Mouse (Mus musculus): ENCODE measurements around the gene Atpif1. TPM values are rescaled to one million over a fixed set of nuclear protein-coding genes. Genes with fewer than 3 reads are reported as not detected.

Gene Atpif1
- polyA plus RNA-seq, 1 experiment from 2014 or later, result 1,313 TPM

- H3K4me1 ChIP-seq, result no peaks in the 10 kb centered on the region
- no peak overlapping the region for H3K27ac ChIP-seq
- H3K9me3 ChIP-seq, result no peaks in the 10 kb centered on the region
- no peak overlapping the region for H3K4me3 ChIP-seq
- 51% methylated on average over 8 of the region's 8 CpGs for WGBS
- no peak overlapping the region for H3K4me2 ChIP-seq (replicated peaks)
- no peaks in the 10 kb centered on the region for H3K27me3 ChIP-seq (replicated peaks)
- no peak overlapping the region for H3K9ac ChIP-seq
- peaks cover 93% of the 10 kb centered on the region for H3K36me3 ChIP-seq
- no peak for ATAC-seq (ENCODE audit: low FRiP score, low read depth)
Observed at GRCm38 (mm10) chr4:132545851-132546250, 12.4 kb upstream of the Atpif1 start.

DNA sequence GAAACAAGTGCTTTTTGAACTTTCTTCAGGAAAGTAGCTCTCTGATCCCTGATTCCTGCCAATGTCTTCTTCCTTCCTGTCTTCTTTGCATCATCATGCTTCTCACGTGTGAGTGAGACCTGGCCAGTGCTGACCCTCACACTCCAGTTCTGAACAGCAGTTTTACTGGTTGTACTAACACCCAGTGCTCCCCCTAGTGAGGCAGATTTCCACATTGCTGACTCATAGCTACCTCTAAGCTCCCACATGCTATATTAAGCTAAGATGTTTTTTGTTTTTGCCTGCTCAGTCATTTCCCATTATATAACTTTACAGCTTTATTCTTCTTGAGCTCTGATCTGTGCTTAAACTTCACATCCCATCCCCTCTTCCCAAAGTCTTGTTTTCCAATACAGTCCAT lies 9.3 kb upstream of the Atpif1 start:
- Histone ChIP-seq H3K27ac (no peak overlapping the region), H3K9me3 (no peaks in the 10 kb centered on the region), H3K27me3 (replicated peaks) (no peaks in the 10 kb centered on the region), H3K36me3 (peaks cover 79% of the 10 kb centered on the region), H3K4me3 (no peak overlapping the region), H3K4me2 (replicated peaks) (no peak overlapping the region), H3K9ac (no peak overlapping the region), H3K4me1 (no peaks in the 10 kb centered on the region)
- WGBS, result 58% methylated on average over 1 of the region's 1 CpGs
- ATAC-seq (ENCODE audit: low FRiP score, low read depth), result no peak

DNA sequence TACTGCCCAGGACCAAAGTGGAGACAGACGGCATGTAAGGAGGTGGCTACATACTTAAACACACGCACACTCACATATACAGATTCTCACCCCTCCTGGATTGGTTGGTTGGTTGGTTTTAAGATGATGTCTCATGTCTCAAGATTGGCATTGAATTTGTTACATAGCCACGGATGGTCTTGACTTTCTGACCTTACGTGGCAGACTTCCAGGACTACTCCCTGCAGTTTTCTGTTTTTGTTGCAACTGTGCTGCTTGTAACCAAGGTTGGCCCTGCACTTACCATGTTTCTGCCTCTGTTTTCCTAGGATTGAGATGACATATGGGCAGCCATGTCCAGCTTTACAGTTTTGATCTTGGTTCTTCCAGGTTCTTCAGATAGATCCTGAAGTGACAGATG lies 8.0 kb upstream of the Atpif1 start:
- H3K4me2 ChIP-seq (replicated peaks), result no peak overlapping the region
- no peaks in the 10 kb centered on the region for H3K27me3 ChIP-seq (replicated peaks)
- no peak overlapping the region for H3K9ac ChIP-seq
- ATAC-seq (ENCODE audit: low FRiP score, low read depth), result no peak
- H3K4me1 ChIP-seq, result peaks cover 11% of the 10 kb centered on the region
- peaks cover 65% of the 10 kb centered on the region for H3K36me3 ChIP-seq
- no peak overlapping the region for H3K27ac ChIP-seq
- 96% methylated on average over 4 of the region's 4 CpGs for WGBS
- H3K9me3 ChIP-seq, result no peaks in the 10 kb centered on the region
- no peak overlapping the region for H3K4me3 ChIP-seq

DNA sequence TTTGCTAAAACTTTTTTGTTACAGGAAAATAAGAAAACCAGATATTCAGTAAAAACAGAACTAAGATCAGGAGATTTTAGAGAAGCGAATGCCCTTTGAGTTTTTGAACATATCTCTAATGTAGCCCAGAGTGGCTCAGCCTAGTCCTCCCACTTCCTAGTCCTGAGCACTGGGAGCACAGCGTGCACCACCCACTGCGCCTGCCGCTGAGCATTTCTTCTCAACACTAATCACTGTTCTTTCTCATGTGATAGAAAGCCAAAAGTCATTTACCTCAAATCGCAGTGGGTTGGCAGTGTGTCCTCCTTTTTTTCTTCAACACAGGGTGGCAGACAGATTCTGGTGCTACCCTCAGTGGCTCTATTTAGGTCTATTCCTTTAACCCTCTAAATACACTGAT lies 6.0 kb upstream of the Atpif1 start:
- H3K4me2 ChIP-seq (replicated peaks), result no peak overlapping the region
- no peak overlapping the region for H3K4me3 ChIP-seq
- peaks cover 16% of the 10 kb centered on the region for H3K4me1 ChIP-seq
- WGBS, result 96% methylated on average over 5 of the region's 5 CpGs
- peaks cover 48% of the 10 kb centered on the region for H3K36me3 ChIP-seq
- ATAC-seq (ENCODE audit: low FRiP score, low read depth), result no peak
- H3K9ac ChIP-seq, result no peak overlapping the region
- no peaks in the 10 kb centered on the region for H3K9me3 ChIP-seq
- no peaks in the 10 kb centered on the region for H3K27me3 ChIP-seq (replicated peaks)
- no peak overlapping the region for H3K27ac ChIP-seq

GRCm38 (mm10) chr4:132535406-132536121 lies 2.1 kb upstream of the Atpif1 start, which contains the start of gene Dnajc8:
Dnajc8 (plus strand) TSS chr4:132535550.
- H3K27ac ChIP-seq, result peak within 1 kb of the TSS; percentile 74; the same call in 1 of the 2 replicates
- peak; percentile 67; the same call in 1 of the 2 replicates for ATAC-seq (ENCODE audit: low FRiP score, low read depth)
- H3K9me3 ChIP-seq, result no peaks in the 10 kb centered on the region

GRCm38 (mm10) chr4:132532496-132532895 lies 963 bp downstream of the Atpif1 start:
- peak overlapping the region; percentile 90 for H3K4me2 ChIP-seq (replicated peaks)
- ATAC-seq (ENCODE audit: low FRiP score, low read depth), result peak; percentile 3; the same call in 1 of the 2 replicates
- H3K27me3 ChIP-seq (replicated peaks), result no peaks in the 10 kb centered on the region
- peak overlapping the region; percentile 92 for H3K9ac ChIP-seq
- peaks cover 35% of the 10 kb centered on the region for H3K4me1 ChIP-seq
- peaks cover 20% of the 10 kb centered on the region for H3K36me3 ChIP-seq
- 46% methylated on average over 5 of the region's 5 CpGs for WGBS
- no peak overlapping the region for H3K27ac ChIP-seq
- no peaks in the 10 kb centered on the region for H3K9me3 ChIP-seq
- peak overlapping the region; percentile 72 for H3K4me3 ChIP-seq

More at GRCm38 (mm10) chr4:132535406-132536121, 2.1 kb upstream of the Atpif1 start, which contains the start of gene Dnajc8:
- Histone ChIP-seq H3K4me1 (peaks cover 35% of the 10 kb centered on the region), H3K9ac (peak within 1 kb of the TSS; percentile 89), H3K4me3 (peak within 1 kb of the TSS; percentile 93), H3K36me3 (peaks cover 19% of the 10 kb centered on the region), H3K27me3 (replicated peaks) (no peaks in the 10 kb centered on the region), H3K4me2 (replicated peaks) (peak within 1 kb of the TSS; percentile 90)
- under 1% methylated on average over 60 of the region's 60 CpGs for WGBS

- 94% methylated on average over 20 of the region's 20 CpGs for WGBS
- Histone ChIP-seq H3K27ac (no peak overlapping the region), H3K36me3 (peaks cover 20% of the 10 kb centered on the region), H3K4me3 (no peak overlapping the region), H3K9me3 (no peaks in the 10 kb centered on the region), H3K27me3 (replicated peaks) (no peaks in the 10 kb centered on the region), H3K4me2 (replicated peaks) (no peak overlapping the region), H3K4me1 (peaks cover 19% of the 10 kb centered on the region), H3K9ac (no peak overlapping the region)
- ATAC-seq (ENCODE audit: low FRiP score, low read depth), result no peak
Observed at GRCm38 (mm10) chr4:132530033-132530804, 3.2 kb downstream of the Atpif1 start.

DNA sequence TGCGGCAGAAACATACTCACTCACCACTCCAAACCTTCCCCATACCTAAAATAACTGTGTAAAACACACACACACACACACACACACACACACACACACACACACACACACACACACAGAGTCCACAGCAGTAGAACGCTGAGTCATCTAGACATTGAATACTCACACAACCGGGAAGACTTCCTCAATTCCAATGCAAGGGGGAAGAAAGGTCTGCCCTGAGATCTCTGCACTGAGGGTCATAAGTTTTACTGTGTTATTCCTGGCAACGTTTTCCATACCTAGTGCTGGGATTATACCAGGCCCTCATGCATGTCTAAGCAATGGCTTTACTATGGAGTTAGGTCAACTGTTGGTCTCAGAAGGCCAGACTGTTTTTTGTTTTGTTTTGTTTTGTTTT lies 4.1 kb downstream of the Atpif1 start:
- Histone ChIP-seq H3K36me3 (peaks cover 20% of the 10 kb centered on the region), H3K9ac (no peak overlapping the region), H3K4me2 (replicated peaks) (no peak overlapping the region), H3K9me3 (no peaks in the 10 kb centered on the region), H3K27me3 (replicated peaks) (no peaks in the 10 kb centered on the region), H3K4me1 (peaks cover 19% of the 10 kb centered on the region), H3K27ac (no peak overlapping the region), H3K4me3 (no peak overlapping the region)
- WGBS, result 83% methylated on average over 4 of the region's 4 CpGs
- ATAC-seq (ENCODE audit: low FRiP score, low read depth), result no peak

DNA sequence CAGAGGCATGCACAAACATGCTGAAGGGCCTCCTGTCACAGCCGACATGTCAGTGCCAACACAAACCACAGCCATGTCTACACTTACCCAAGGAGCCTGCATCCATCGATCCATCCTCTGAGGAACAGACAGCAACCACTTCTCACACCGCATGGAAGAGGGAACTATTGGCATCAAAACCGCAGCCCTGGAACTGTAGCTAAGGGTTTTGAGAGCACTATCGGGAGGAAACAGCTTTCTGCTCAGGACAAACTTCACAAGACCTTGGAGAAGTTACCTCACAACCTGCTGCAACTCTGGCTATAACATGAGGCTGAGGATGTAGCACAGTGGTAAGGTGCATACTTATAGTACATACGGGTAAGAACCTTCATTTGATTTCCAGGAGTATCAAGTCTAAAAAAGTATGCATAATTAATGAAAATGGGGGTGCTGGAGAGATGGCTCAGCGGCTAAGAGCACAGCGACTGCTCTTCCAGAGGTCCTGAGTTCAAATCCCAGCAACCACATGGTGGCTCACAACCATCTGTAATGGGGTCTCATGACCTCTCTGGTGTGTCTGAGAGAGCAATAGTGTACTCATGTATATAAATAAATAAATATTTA lies 5.4 kb downstream of the Atpif1 start:
- Histone ChIP-seq H3K9ac (no peak overlapping the region), H3K4me2 (replicated peaks) (no peak overlapping the region), H3K9me3 (no peaks in the 10 kb centered on the region), H3K4me1 (peaks cover 13% of the 10 kb centered on the region), H3K27me3 (replicated peaks) (no peaks in the 10 kb centered on the region), H3K36me3 (peaks cover 20% of the 10 kb centered on the region), H3K4me3 (no peak overlapping the region), H3K27ac (no peak overlapping the region)
- ATAC-seq (ENCODE audit: low FRiP score, low read depth), result no peak
- WGBS, result 95% methylated on average over 8 of the region's 8 CpGs

- no peak overlapping the region for H3K27ac ChIP-seq
- H3K4me2 ChIP-seq (replicated peaks), result no peak overlapping the region
- no peaks in the 10 kb centered on the region for H3K9me3 ChIP-seq
- H3K9ac ChIP-seq, result no peak overlapping the region
- no peaks in the 10 kb centered on the region for H3K27me3 ChIP-seq (replicated peaks)
- H3K4me3 ChIP-seq, result no peak overlapping the region
- H3K4me1 ChIP-seq, result peaks cover 3% of the 10 kb centered on the region; the same call in 1 of the 2 replicates
- 53% methylated on average over 2 of the region's 2 CpGs for WGBS
- H3K36me3 ChIP-seq, result peaks cover 20% of the 10 kb centered on the region
- ATAC-seq (ENCODE audit: low FRiP score, low read depth), result no peak
Observed at GRCm38 (mm10) chr4:132526678-132527077, 6.8 kb downstream of the Atpif1 start.

GRCm38 (mm10) chr4:132524808-132525207 lies 8.7 kb downstream of the Atpif1 start:
- no peak for ATAC-seq (ENCODE audit: low FRiP score, low read depth)
- Histone ChIP-seq H3K36me3 (0 out of 2 replicates have a peak, but pooled peaks cover 5% of the 10 kb centered on the region), H3K27me3 (replicated peaks) (no peaks in the 10 kb centered on the region), H3K4me2 (replicated peaks) (no peak overlapping the region), H3K9ac (no peak overlapping the region), H3K9me3 (no peaks in the 10 kb centered on the region), H3K4me1 (no peaks in the 10 kb centered on the region), H3K4me3 (no peak overlapping the region), H3K27ac (no peak overlapping the region)
- WGBS, result 42% methylated on average over 6 of the region's 6 CpGs

DNA sequence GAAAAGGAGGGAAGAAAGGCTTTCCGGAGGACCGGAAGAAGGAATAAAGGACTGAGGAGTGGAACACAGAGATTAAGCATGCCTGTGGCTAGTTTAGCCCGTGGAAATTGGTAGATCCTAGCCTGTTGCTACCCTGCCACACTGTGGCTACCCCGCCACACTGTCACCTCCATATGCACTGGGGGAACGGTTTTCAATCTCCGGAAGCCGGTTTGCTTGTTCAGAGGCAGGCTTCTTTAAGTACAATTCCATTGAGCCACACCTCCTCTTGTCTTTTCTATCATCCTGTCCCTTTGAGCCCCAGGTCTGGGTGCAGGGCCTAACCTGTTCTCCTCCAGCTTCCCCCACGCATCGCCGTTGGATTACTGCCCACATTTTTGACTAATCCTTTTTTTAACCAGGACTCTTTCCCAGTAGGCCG lies 9.1 kb downstream of the Atpif1 start:
- 15% methylated on average over 11 of the region's 11 CpGs for WGBS
- no peak overlapping the region for H3K9ac ChIP-seq
- H3K27me3 ChIP-seq (replicated peaks), result no peaks in the 10 kb centered on the region
- no peak for ATAC-seq (ENCODE audit: low FRiP score, low read depth)
- no peak overlapping the region for H3K4me3 ChIP-seq
- no peak overlapping the region for H3K4me2 ChIP-seq (replicated peaks)
- no peaks in the 10 kb centered on the region for H3K4me1 ChIP-seq
- 0 out of 2 replicates have a peak, but pooled peaks cover 3% of the 10 kb centered on the region for H3K36me3 ChIP-seq
- H3K27ac ChIP-seq, result no peak overlapping the region
- H3K9me3 ChIP-seq, result no peaks in the 10 kb centered on the region
